Mouse (Mus musculus): Measurements from ENCODE around the gene Mat2b.

Gene Mat2b

GRCm38 (mm10) chr11:40649726-40650445 is 45.1 kb downstream of the Mat2b start:
- DNase-seq = no peak

- DNase-seq = no peak
These were observed 47.8 kb downstream of the Mat2b start for GRCm38 (mm10) chr11:40647246-40647645.

Measured in right cerebral cortex, postnatal 4 days (tissue).